Mouse (Mus musculus): ENCODE data around the gene Pitpnc1.

GRCm38 (mm10) chr11:107375816-107376215 lies 94.7 kb downstream of the Pitpnc1 start:
- TF ChIP-seq CTCF (IDR thresholded peaks at IDR 0.05; ENCODE audit: low read depth) (no peak), EP300 (IDR thresholded peaks at IDR 0.05; ENCODE audit: low read depth) (no peak)
